Mouse (Mus musculus) kidney, adult 18-20 months (tissue): ENCODE measurements around the gene Rnf169.

Experiments used
- DNase-seq: peaks from one replicate; pipeline ENCODE4 v3.0.0; 2021

The Rnf169 gene

GRCm38 (mm10) chr7:99945012-99945411 is 35.2 kb downstream of the Rnf169 start:
- peak; percentile 5 for DNase-seq

- no peak for DNase-seq
Measured at GRCm38 (mm10) chr7:99944520-99944919, 35.7 kb downstream of the Rnf169 start.

DNA sequence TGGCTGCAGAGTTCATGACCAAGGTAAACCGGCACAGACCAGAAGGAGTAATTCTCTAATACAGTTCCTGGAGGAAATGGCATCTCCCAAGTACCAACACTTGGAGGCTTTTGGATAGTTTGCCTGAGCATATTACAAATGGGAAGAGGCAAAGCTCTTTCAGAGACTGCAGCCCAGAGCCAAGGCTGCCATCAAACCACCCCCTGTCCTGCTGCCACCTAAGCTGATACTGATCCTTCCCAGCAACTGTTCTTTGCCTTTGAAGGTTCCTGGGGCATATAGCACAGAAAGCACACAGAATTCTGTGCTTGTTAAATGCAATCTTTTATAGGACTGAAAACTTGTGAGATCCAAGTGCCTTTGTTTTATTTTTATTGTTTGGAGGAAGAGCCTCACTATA is 39.6 kb downstream of the Rnf169 start:
- DNase-seq = peak; percentile 0

GRCm38 (mm10) chr7:99935758-99936157 is 44.5 kb downstream of the Rnf169 start:
- peak; percentile 32 for DNase-seq

DNA sequence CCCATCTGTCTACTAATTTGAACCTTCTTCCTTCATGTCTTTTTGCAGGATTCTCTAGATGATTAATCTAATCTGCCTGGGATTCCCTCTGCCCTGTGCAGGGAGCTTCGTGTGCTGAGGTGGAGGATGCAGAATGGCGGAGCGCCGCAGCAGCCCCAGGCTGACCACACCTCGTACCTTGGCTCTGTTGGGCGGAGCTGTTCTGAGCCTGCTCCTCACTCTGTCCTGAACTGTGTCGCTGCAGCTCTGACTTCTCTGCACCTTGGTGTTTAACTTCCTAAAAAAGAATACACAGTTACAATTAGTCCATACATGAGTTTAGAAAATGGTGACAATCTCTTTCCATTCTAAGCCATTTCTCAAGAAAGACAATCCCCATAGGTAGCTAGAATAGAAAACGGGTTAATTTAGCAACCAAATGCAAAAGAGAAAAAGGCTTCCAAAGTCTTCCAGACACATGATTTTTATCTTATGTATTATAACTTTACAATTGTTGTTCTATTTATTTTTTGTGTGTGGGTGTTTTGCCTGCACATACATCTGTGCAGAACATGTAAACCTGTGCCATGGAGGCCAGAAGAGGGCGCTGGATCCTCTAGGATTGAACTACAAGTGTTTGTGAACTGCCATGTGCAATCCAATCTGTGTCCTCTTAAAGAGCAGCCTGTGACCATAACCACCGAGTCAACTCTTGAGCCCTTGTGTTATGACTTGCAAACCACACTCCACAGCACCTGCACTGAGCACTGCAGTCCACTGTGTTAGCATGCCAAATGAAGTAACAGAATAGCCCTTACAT is 53.1 kb downstream of the Rnf169 start:
- DNase-seq = peak; percentile 82

DNA sequence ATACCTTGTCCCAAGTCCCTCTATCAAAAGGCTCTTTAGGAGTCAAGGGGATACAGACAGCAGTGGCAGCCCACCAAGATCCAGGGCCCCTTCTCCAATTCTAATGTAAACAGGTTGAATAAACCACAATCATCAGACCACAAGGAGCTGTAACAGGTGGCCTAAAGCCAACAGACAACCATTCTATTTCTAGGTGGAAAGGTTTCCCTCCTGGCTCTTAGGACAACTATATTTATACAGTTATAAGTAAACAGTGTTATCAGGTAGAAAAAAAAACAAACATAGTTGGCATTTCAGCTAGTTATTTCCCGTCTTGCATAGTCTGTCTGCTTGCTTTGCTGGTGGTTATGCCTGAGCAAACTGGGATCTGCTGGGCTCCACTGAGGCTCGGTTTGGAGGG is 59.8 kb downstream of the Rnf169 start:
- DNase-seq = no peak

GRCm38 (mm10) chr7:99919971-99920370 is 60.3 kb downstream of the Rnf169 start:
- DNase-seq = no peak

GRCm38 (mm10) chr7:99919164-99919563 is 61.1 kb downstream of the Rnf169 start:
- DNase-seq = no peak

GRCm38 (mm10) chr7:99917320-99917844 is 62.9 kb downstream of the Rnf169 start:
- peak; percentile 50 for DNase-seq

DNA sequence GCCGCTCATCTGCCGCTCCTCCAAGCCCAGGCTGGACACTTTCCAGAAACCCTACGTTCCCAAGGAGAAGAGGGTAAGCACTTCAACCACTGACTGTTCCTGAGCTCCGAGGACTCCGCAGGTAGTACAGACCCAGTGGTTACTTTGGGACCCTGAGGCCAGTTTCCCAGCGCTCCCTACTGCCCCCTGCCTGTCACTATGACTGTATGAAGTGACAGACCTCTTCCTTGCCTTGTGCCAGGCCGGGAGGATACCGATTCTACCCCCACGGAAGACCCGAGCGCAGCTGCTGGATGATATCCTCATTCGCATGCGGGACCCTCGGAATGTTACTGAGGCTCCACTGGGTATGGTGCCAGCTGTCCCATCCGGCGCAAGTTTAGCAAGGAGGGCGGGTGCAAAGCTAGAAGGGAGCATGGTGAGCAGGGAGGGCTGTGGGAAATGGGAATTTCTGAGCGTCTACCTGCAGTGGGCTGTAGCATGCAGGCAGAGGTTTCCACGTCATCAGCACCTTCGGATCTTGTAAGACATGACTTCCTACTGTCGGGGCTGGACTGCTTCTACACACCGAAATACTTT is 63.4 kb downstream of the Rnf169 start:
- peak; percentile 51 for DNase-seq

DNA sequence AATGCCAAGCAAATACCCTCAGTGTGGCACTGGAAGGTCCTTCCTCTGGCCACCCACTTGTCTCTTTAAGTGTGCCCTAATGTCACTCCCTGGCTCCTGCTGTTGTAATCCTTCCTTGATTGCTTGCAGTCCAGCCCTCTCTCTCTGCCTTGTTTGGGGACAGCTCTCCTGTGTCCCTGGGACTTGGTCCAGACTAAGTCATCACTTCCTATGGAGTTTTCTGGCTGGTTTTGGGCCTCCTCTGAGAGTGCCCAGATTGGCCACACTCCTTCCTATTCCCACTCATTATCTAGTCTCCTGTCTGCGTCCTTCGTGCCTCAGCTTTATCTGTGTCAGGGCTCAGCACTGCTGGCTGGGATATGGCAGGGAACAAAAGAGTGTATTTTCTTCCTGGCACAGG is 64.7 kb downstream of the Rnf169 start:
- no peak for DNase-seq

DNA sequence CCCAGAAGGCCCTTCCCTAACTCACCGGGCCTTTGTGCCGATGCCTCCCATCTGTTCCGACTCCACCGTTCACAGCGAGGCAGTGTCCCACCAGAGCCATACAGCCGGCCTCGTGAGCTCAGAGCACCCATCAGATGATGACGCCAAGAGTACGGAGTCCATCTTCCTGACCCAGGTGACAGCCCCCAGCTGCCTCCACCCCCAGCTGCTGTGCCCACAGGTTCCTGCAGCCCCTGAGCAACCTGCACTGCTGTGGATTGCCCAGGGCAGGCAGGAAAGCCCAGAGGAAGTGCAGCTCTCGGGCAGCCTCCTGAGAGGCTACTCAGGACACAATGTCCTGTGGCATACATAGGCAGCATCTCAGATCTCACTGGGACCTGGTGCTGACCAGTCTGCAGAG is 65.9 kb downstream of the Rnf169 start:
- DNase-seq = no peak

- DNase-seq = no peak
Measured at GRCm38 (mm10) chr7:99911038-99911437, 69.2 kb downstream of the Rnf169 start.

DNA sequence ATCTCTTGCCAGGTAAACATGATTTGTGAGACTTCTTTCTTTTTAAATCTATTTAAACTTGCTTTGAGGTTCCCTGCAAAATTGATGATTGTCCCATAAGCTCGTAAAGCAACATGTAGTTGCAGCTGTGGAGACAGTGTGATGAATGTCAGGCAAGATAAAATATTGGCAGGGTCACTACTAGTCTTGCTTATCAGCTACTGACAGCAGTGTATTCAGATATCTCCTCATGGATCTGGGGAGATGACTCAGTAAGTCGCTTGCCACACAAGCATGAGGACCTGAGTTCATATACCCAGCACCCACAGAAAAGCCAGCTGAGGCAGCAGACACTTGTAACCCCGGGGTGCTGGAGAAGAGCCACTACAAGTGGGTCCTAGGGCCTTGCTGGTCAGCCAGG is 72.8 kb downstream of the Rnf169 start:
- no peak for DNase-seq

- DNase-seq = no peak
Measured at GRCm38 (mm10) chr7:99906346-99906745, 73.9 kb downstream of the Rnf169 start.

GRCm38 (mm10) chr7:99904421-99905005 is 75.7 kb downstream of the Rnf169 start:
- no peak for DNase-seq

- no peak for DNase-seq
Measured at GRCm38 (mm10) chr7:99902918-99903665, 77.2 kb downstream of the Rnf169 start.

- DNase-seq = no peak
Measured at GRCm38 (mm10) chr7:99902208-99902607, 78.0 kb downstream of the Rnf169 start.

DNA sequence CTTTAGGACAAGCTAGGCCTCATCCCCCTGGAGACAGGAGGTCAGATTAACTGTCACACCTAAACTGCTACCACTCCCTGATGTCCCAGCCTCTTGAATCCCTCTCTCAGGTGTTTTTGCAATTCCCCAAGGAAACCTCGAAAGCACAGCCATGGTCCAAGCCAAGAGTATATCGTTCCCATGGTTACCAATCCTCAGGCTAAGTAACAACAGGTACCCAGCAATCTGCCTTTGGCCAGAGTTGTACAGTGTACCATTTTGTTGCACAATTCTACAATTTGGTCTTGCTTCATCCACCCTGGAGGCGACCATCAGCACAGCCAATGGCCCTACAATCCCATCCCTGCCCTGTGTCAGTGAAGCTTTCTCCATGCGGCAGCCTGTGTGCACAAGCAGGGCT is 83.3 kb downstream of the Rnf169 start:
- DNase-seq = no peak

- DNase-seq = no peak
Measured at GRCm38 (mm10) chr7:99894478-99894877, 85.8 kb downstream of the Rnf169 start.

DNA sequence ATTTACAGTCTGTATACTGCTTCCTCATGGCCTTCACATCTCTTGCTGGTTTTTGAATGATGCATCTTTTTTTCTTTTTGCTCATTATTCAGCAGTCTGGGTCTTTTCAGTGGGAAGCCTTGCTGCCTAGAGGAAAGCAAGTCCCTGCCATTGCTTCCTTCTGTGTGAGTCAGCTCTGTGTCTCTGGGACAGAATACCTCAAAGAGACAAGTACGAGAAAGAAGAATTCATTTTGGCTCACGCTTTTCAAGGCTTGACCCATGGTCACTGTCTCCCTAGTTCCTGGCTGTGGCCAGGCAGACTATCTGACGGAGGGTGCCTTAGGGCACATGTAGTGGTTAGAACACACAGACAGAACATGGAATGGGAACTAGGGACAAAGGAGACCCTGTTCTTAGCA is 86.3 kb downstream of the Rnf169 start:
- no peak for DNase-seq

DNA sequence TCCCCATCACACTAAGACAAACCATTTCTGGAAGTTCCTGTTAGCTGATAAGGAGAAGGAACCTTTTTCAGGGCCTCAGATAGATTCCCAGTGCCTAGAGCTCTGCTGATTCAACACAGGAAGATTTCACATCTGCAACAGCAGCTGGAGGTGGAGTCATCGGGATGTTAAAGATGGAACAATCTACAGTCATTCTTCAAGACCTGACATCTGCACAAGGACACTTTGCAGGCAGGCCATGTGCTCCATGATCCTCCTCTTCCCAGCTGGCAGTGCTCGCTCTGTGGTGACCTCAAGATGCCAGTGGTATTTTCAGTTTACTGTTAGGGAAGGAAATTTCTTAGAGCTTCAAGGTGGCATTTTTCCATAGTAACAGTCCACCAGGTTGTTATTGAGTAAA is 87.9 kb downstream of the Rnf169 start:
- no peak for DNase-seq

- no peak for DNase-seq
Measured at GRCm38 (mm10) chr7:99891471-99891870, 88.8 kb downstream of the Rnf169 start.
